Mouse (Mus musculus) G1E (cell line): ENCODE data around the gene Trpt1. TPM values are rescaled to one million over a fixed set of nuclear protein-coding genes. Genes with fewer than 3 reads are reported as not detected.

ENCODE experiments used
- ATAC-seq: 2 replicates; pipeline ENCODE4 v1.8.0; 2016; ENCODE audit warnings: mild to moderate bottlenecking; ENCODE audit not compliant: insufficient number of reproducible peaks, poor library complexity, low FRiP score, severe bottlenecking; ENCODE audit errors: extremely low read depth
- DNase-seq: peaks from one replicate; pipeline ENCODE4 v3.0.0; 2012; ENCODE audit warnings: low spot score
- H3K27me3 ChIP-seq: 2 replicates; pipeline ENCODE4 v1.6.1; 2012; ENCODE audit warnings: mild to moderate bottlenecking, low read length, inconsistent platforms; ENCODE audit not compliant: insufficient read depth
- H3K36me3 ChIP-seq: replicated peaks from 2 replicates; pipeline ENCODE3; 2012; ENCODE audit warnings: mild to moderate bottlenecking, inconsistent platforms
- H3K4me1 ChIP-seq: 2 replicates; pipeline ENCODE4 v1.6.1; 2012; ENCODE audit warnings: low read depth, low read length, inconsistent platforms, mixed read lengths; ENCODE audit not compliant: insufficient read depth
- H3K4me3 ChIP-seq: 2 replicates; pipeline ENCODE4 v1.5.1; 2012; ENCODE audit warnings: low read depth, mild to moderate bottlenecking, inconsistent platforms, low read length, moderate library complexity, mixed read lengths
- H3K9me3 ChIP-seq: replicated peaks from 2 replicates; pipeline ENCODE4 v1.6.1; 2012; ENCODE audit warnings: inconsistent platforms
- CTCF ChIP-seq: IDR thresholded peaks from 2 replicates; pipeline ENCODE4 v1.5.1; 2012; ENCODE audit warnings: low read depth, low read length, inconsistent platforms, mixed read lengths
- GATA1 ChIP-seq: IDR thresholded peaks from 2 replicates; pipeline ENCODE4 v1.6.1; 2012; ENCODE audit warnings: borderline replicate concordance, low read length, inconsistent platforms, mixed read lengths
- GATA2 ChIP-seq: IDR thresholded peaks from 2 replicates; pipeline ENCODE4 v1.6.1; 2012; ENCODE audit warnings: low read depth, low read length, inconsistent platforms, borderline replicate concordance
- POLR2AphosphoS5 ChIP-seq: IDR thresholded peaks from 2 replicates; pipeline ENCODE4 v1.6.1; 2012; ENCODE audit warnings: low read depth, low read length, inconsistent platforms; ENCODE audit not compliant: insufficient replicate concordance
- TAL1 ChIP-seq: conservative IDR thresholded peaks from 2 replicates; pipeline ENCODE4 v1.6.1; 2012; ENCODE audit warnings: low read depth, low read length, inconsistent platforms, mixed read lengths
- polyA plus RNA-seq: library from polyadenylated mRNA; stranded (reverse); fragments of >175 nt; gene quantifications from 2 replicates; pipeline ENCODE4 v1.2.3, GENCODE M21; 2012
- total RNA-seq, 2 experiments: library from RNA; stranded (forward) in 1 of 2; stranded (reverse) in 1 of 2; fragments of 200-1000 nt in 1 of 2; fragments of >200 nt in 1 of 2; fragmentation: Nextera tagmentation in 1 of 2; gene quantifications; 2 replicates each; pipeline ENCODE4 v1.2.3; 2014 to 2017

Trpt1 gene
- total and polyA plus RNA-seq, 3 experiments: 1.2 to 2.6 (median 1.6) TPM

GRCm38 (mm10) chr19:6979486-6980380, 16.2 kb upstream of the Trpt1 start:
- TF ChIP-seq CTCF: peak; percentile 36; the same call in 1 of the 2 replicates
- no peak for TF ChIP-seq GATA1
- H3K4me1 ChIP-seq: peaks cover 65% of the 10 kb centered on the region
- peak; percentile 78 for DNase-seq
- no peaks in the 10 kb centered on the region for H3K27me3 ChIP-seq
- H3K9me3 ChIP-seq: no peaks in the 10 kb centered on the region
- peak overlapping the region; percentile 76 for H3K4me3 ChIP-seq
- peaks cover 62% of the 10 kb centered on the region for H3K36me3 ChIP-seq
- peak; percentile 90 for ATAC-seq

GRCm38 (mm10) chr19:6980381-6981093, 15.4 kb upstream of the Trpt1 start, which contains the start of gene Fkbp2:
Fkbp2 (minus strand) TSS chr19:6980501.
- Histone ChIP-seq H3K9me3 (no peaks in the 10 kb centered on the region), H3K4me3 (peak within 1 kb of the TSS; percentile 76), H3K4me1 (peaks cover 66% of the 10 kb centered on the region), H3K27me3 (no peaks in the 10 kb centered on the region), H3K36me3 (peaks cover 70% of the 10 kb centered on the region)
- ATAC-seq (peak; percentile 59), DNase-seq (peak; percentile 86)
- TF ChIP-seq POLR2AphosphoS5: 0 out of 2 replicates have a peak, but pooled peaks have one; percentile 52
- TF ChIP-seq GATA1: no peak

- H3K4me1 ChIP-seq: peaks cover 66% of the 10 kb centered on the region
- peaks cover 72% of the 10 kb centered on the region for H3K36me3 ChIP-seq
- ATAC-seq (no peak), DNase-seq (no peak)
- peak overlapping the region; percentile 76; the same call in 1 of the 2 replicates for H3K4me3 ChIP-seq
- H3K9me3 ChIP-seq: no peaks in the 10 kb centered on the region
- no peak for TF ChIP-seq CTCF
- TF ChIP-seq TAL1: no peak
- no peak for TF ChIP-seq GATA2
- no peak for TF ChIP-seq GATA1
- H3K27me3 ChIP-seq: no peaks in the 10 kb centered on the region
Observed at GRCm38 (mm10) chr19:6981465-6981864, 14.5 kb upstream of the Trpt1 start.

GRCm38 (mm10) chr19:6983621-6984020, 12.3 kb upstream of the Trpt1 start:
- no peak for TF ChIP-seq TAL1
- TF ChIP-seq GATA1: no peak
- no peak for TF ChIP-seq CTCF
- Histone ChIP-seq H3K4me1 (peaks cover 63% of the 10 kb centered on the region), H3K36me3 (peaks cover 55% of the 10 kb centered on the region), H3K27me3 (no peaks in the 10 kb centered on the region), H3K4me3 (no peak overlapping the region), H3K9me3 (no peaks in the 10 kb centered on the region)
- DNase-seq (no peak), ATAC-seq (no peak)

GRCm38 (mm10) chr19:6985300-6985699, 10.6 kb upstream of the Trpt1 start:
- H3K4me3 ChIP-seq: no peak overlapping the region
- ATAC-seq: no peak
- no peaks in the 10 kb centered on the region for H3K9me3 ChIP-seq
- DNase-seq: no peak
- no peaks in the 10 kb centered on the region for H3K27me3 ChIP-seq
- no peak for TF ChIP-seq GATA1
- H3K4me1 ChIP-seq: peaks cover 61% of the 10 kb centered on the region
- H3K36me3 ChIP-seq: peaks cover 59% of the 10 kb centered on the region

- H3K4me1 ChIP-seq: peaks cover 58% of the 10 kb centered on the region
- ATAC-seq: no peak
- no peaks in the 10 kb centered on the region for H3K9me3 ChIP-seq
- H3K27me3 ChIP-seq: no peaks in the 10 kb centered on the region
- peak overlapping the region; percentile 88 for H3K4me3 ChIP-seq
- no peak for TF ChIP-seq TAL1
- peaks cover 63% of the 10 kb centered on the region for H3K36me3 ChIP-seq
- no peak for DNase-seq
Observed at GRCm38 (mm10) chr19:6985951-6986708, 9.8 kb upstream of the Trpt1 start.
